Mouse (Mus musculus) layer of hippocampus, adult 2 months (tissue): ENCODE results near the gene Npy1r. TPM values are rescaled to one million over a fixed set of nuclear protein-coding genes. Genes with fewer than 3 reads are reported as not detected.
A peak's percentile ranks its signal among the peaks of the same experiment; 100 is the strongest.

Experiments used
- DNase-seq, 2 experiments: peaks; one replicate each; pipeline ENCODE4 v3.0.0; 2022; ENCODE audit warnings: low spot score in 2 of 2
- H3K27ac ChIP-seq: fragments of 200-600 bp; 2 replicates; pipeline ENCODE4 v1.8.1; 2022
- H3K4me3 ChIP-seq: fragments of 200-600 bp; 2 replicates; pipeline ENCODE4 v1.8.1; 2022; ENCODE audit warnings: mild to moderate bottlenecking
- CTCF ChIP-seq: fragments of 200-600 bp; conservative IDR thresholded peaks from 2 replicates; pipeline ENCODE4 v1.8.1; 2022; ENCODE audit warnings: antibody characterized with exemption, mild to moderate bottlenecking, moderate library complexity
- total RNA-seq, 2 experiments: library from RNA; stranded (reverse); gene quantifications; 2 replicates each; pipeline ENCODE4 v1.2.3; 2021

Npy1r gene
- total RNA-seq, 2 experiments from 2014 or later: 28.9 to 30.6 TPM

DNA sequence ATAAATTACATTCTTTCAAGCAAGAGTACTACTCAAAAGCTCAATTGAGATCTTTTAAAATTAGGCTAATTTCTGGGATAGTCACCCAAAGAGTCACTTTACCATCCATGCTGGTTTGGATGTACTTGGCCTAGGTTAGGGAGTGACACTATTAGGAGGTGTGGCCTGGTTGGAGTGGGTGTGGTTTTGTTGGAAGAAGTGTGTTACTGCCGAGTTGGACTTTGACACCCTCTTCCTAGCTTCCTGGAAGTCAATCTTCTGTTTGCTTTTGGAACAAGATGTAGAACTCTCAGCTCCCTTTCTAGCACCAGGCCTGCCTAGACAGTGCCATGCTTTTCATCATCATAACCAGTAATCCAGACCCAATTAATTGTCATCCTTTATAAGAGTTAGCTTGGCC lies 45.4 kb downstream of the Npy1r start:
- TF ChIP-seq CTCF: no peak
- Histone ChIP-seq H3K27ac (no peak overlapping the region), H3K4me3 (no peak overlapping the region)
- no peak for DNase-seq

DNA sequence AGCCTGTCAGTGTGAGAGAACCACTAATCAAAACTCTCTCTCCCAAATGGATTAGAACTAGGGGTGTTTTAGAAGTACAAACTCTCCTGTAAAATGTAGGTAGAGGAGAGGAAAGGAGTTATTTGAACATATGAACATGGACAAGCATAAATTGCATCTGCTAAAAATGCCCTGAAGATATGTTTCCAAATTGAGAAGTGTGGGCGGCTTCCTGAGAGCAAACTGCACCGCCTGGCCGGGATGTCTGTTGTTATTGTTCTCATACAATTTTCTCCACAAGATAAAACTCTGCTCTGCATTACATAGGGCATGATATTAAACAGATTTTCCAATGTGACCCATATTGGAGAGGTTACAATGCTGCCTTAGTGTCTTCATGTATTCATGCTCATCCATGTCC lies 48.6 kb downstream of the Npy1r start:
- Histone ChIP-seq H3K4me3 (no peak overlapping the region), H3K27ac (peak overlapping the region; percentile 24; the same call in 1 of the 2 replicates)
- TF ChIP-seq CTCF: no peak
- no peak for DNase-seq

DNA sequence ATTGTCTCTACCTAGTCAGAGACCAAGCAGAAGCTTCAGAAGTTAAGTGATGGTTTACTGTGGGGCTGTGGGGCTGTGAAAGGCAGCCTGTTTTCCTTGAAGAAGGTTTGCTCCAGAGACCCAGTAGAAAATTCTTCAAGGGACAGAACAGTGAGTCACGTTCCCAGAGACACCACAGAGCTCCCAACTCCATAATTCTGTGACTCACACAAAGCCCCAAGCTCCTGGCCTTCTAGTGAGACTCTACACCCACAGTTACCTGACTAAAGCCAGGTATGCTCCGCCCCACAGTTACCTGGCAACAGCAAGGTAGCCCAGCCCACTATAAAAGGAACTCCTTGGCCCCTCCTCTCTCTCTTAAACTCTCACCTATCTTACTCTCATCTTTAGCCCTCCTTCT lies 54.6 kb downstream of the Npy1r start:
- Histone ChIP-seq H3K27ac (no peak overlapping the region), H3K4me3 (no peak overlapping the region)
- TF ChIP-seq CTCF: no peak
- no peak for DNase-seq

DNA sequence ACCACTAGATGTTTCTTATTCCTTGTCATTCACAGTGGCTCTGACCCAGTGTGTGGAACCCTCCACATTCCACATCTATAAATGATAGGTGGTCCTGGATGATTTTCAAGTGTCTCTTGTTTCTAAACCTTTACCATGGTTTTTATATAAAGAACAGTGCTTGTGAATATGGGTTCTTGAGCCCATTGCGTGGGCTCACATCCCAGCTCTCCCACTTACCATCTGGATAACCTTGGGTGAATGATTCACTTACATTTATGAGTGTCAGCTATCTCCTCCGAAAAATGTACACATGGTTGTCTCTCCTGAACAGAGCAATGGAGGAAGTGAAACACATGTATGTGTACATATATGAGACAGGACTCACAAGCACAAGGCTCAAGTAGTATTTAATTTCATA lies 59.2 kb downstream of the Npy1r start:
- TF ChIP-seq CTCF: no peak
- Histone ChIP-seq H3K27ac (peak overlapping the region; percentile 49; the same call in 1 of the 2 replicates), H3K4me3 (no peak overlapping the region)
- DNase-seq: no peak

Other genes with a start within 250 kb of the Npy1r start
- 10 to 100 TPM; 10.9 to 11.4 TPM for gene Tma16, start 210.7 kb upstream of the Npy1r start, total RNA-seq
- gene Tktl2, start 185.4 kb upstream of the Npy1r start, total RNA-seq: under 1 TPM; 0.15 to 0.17 TPM
- gene Npy5r, start 9.1 kb upstream of the Npy1r start, total RNA-seq: 10 to 100 TPM; 10.1 to 10.9 TPM
- gene Naf1, start 163.0 kb downstream of the Npy1r start, total RNA-seq: 10 to 100 TPM; 13.8 to 13.9 TPM